ENCODE assay signal across 1 mouse cellular context in the genomic region with DNA sequence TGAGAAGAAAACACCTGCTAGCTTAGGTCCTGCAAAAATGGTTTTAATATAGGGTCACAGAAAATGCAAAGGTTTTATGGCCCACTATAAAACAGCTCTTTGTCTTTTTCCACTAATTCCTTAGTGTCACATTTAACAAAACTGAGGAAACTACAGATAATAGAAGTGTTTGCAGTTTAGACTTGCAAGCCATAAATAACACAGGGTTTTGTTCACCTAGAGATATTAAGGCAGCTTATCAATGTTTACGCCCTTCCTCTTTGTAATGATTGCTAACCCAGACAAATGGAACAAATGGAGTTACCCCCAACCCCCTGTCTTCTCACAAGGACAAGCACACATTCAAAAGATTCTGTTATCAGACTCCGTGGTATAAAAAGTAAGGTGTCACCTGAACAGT.
A peak's percentile ranks its signal among the peaks of the same experiment; 100 is the strongest.
TF ChIP-seq lines count a peak whose summit lies in the region.

No protein-coding gene starts in this region.

TF ChIP-seq in MEL, 35 proteins besides CTCF, POLR2A, EP300 and RAD21:
- TF ChIP-seq NRF1 (IDR thresholded peaks at IDR 0.05; ENCODE audit: insufficient read depth, low read depth, low read length, poor library complexity, severe bottlenecking) (no peak), ELF1 (IDR thresholded peaks at IDR 0.05; ENCODE audit: low read depth, low read length) (no peak), SMC3 (IDR thresholded peaks at IDR 0.05; ENCODE audit: low read depth, low read length) (no peak), KAT2A (conservative IDR thresholded peaks at IDR 0.05; ENCODE audit: low read depth, low read length) (no peak), ZC3H11A (IDR thresholded peaks at IDR 0.05; ENCODE audit: low read depth, low read length) (no peak), MAZ (IDR thresholded peaks at IDR 0.05; ENCODE audit: low read depth, low read length) (no peak), TBP (IDR thresholded peaks at IDR 0.05; ENCODE audit: low read depth, low read length) (no peak), TCF12 (IDR thresholded peaks at IDR 0.05; ENCODE audit: low read depth, low read length) (no peak), USF2 (IDR thresholded peaks at IDR 0.05; ENCODE audit: borderline replicate concordance in 1 of 2, insufficient read depth in 1 of 2, low read depth in 1 of 2, low read length in 2 of 2) (no peak), TAL1 (IDR thresholded peaks at IDR 0.05; ENCODE audit: low read length) (no peak), USF1 (IDR thresholded peaks at IDR 0.05; ENCODE audit: low read depth, low read length) (no peak), ZKSCAN1 (IDR thresholded peaks at IDR 0.05; ENCODE audit: low read depth, low read length) (no peak), MEF2A (IDR thresholded peaks at IDR 0.05; ENCODE audit: extremely low read depth, insufficient replicate concordance, low read depth, low read length, poor library complexity, severe bottlenecking) (peak; percentile 56; the same call in 1 of the 2 replicates), CHD2 (IDR thresholded peaks at IDR 0.05; ENCODE audit: low read length) (no peak), ZMIZ1 (IDR thresholded peaks at IDR 0.05; ENCODE audit: low read depth, low read length) (no peak), POLR2AphosphoS2 (IDR thresholded peaks at IDR 0.05; ENCODE audit: low read length) (no peak), ETS1 (IDR thresholded peaks at IDR 0.05; ENCODE audit: low read depth, low read length) (peak; percentile 44; the same call in 1 of the 2 replicates), ZNF384 (IDR thresholded peaks at IDR 0.05; ENCODE audit: low read depth, low read length) (no peak), MAX (IDR thresholded peaks at IDR 0.05; ENCODE audit: low read length) (no peak), CHD1 (IDR thresholded peaks at IDR 0.05; ENCODE audit: low read depth, low read length) (no peak), RCOR1 (IDR thresholded peaks at IDR 0.05; ENCODE audit: low read depth, low read length) (peak; percentile 85), GABPA (IDR thresholded peaks at IDR 0.05; ENCODE audit: low read depth, low read length) (no peak), UBTF (IDR thresholded peaks at IDR 0.05; ENCODE audit: borderline replicate concordance, insufficient read depth, low read depth, low read length) (no peak), MAFK (IDR thresholded peaks at IDR 0.05; ENCODE audit: borderline replicate concordance, low read depth, low read length) (no peak), MYB (IDR thresholded peaks at IDR 0.05; ENCODE audit: low read depth, low read length) (no peak), GATA1 (IDR thresholded peaks at IDR 0.05; ENCODE audit: low read depth, low read length) (peak; percentile 62), POLR2AphosphoS5 (IDR thresholded peaks at IDR 0.05; ENCODE audit: borderline replicate concordance, low read depth, low read length) (no peak), JUND (IDR thresholded peaks at IDR 0.05; ENCODE audit: low read depth, low read length) (no peak), NELFE (IDR thresholded peaks at IDR 0.05; ENCODE audit: low read depth, low read length) (no peak), BHLHE40 (IDR thresholded peaks at IDR 0.05; ENCODE audit: borderline replicate concordance, low read depth, low read length) (0 out of 2 replicates have a peak, but pooled peaks have one; percentile 20), SIN3A (IDR thresholded peaks at IDR 0.05; ENCODE audit: low read length) (0 out of 2 replicates have a peak, but pooled peaks have one; percentile 27), MYC (IDR thresholded peaks at IDR 0.05; ENCODE audit: low read depth, low read length) (no peak), E2F4 (IDR thresholded peaks at IDR 0.05; ENCODE audit: borderline replicate concordance, low read depth, low read length) (no peak), MXI1 (IDR thresholded peaks at IDR 0.05; ENCODE audit: low read depth, low read length) (no peak), HCFC1 (IDR thresholded peaks at IDR 0.05; ENCODE audit: low read depth, low read length) (no peak)
